Mouse (Mus musculus): ENCODE measurements around the gene Pithd1. TPM values are rescaled to one million over a fixed set of nuclear protein-coding genes. Genes with fewer than 3 reads are reported as not detected.
A peak's percentile ranks its signal among the peaks of the same experiment; 100 is the strongest.

The Pithd1 gene
- polyA plus RNA-seq, 1 experiment = 31.8 TPM

- Histone ChIP-seq H3K4me3 (ENCODE audit: insufficient read depth, low read depth, low read length) (no peak overlapping the region), H3K27me3 (replicated peaks; ENCODE audit: control insufficient read depth, insufficient read depth, low read length) (no peaks in the 10 kb centered on the region), H3K36me3 (ENCODE audit: control insufficient read depth, insufficient read depth, low read length) (no peaks in the 10 kb centered on the region), H3K27ac (ENCODE audit: insufficient read depth, low read depth, low read length) (no peak overlapping the region), H3K4me1 (ENCODE audit: control insufficient read depth, insufficient read depth, low read length) (peaks cover 15% of the 10 kb centered on the region)
- no peak for DNase-seq
- TF ChIP-seq POLR2A (IDR thresholded peaks at IDR 0.05; ENCODE audit: low read depth, low read length) (no peak), CTCF (conservative IDR thresholded peaks at IDR 0.05; ENCODE audit: insufficient read depth, insufficient read length, low read depth, low read length) (no peak)
- 87% methylated on average over 3 of the region's 3 CpGs for WGBS
Observed at GRCm38 (mm10) chr4:135953179-135953578, 33.9 kb downstream of the Pithd1 start.

GRCm38 (mm10) chr4:135951505-135951904 is 35.6 kb downstream of the Pithd1 start:
- TF ChIP-seq POLR2A (IDR thresholded peaks at IDR 0.05; ENCODE audit: low read depth, low read length) = no peak
- peak; percentile 26; the same call in 1 of the 2 replicates for TF ChIP-seq CTCF (conservative IDR thresholded peaks at IDR 0.05; ENCODE audit: insufficient read depth, insufficient read length, low read depth, low read length)
- Histone ChIP-seq H3K27me3 (replicated peaks; ENCODE audit: control insufficient read depth, insufficient read depth, low read length) (no peaks in the 10 kb centered on the region), H3K27ac (ENCODE audit: insufficient read depth, low read depth, low read length) (no peak overlapping the region), H3K4me3 (ENCODE audit: insufficient read depth, low read depth, low read length) (no peak overlapping the region), H3K36me3 (ENCODE audit: control insufficient read depth, insufficient read depth, low read length) (no peaks in the 10 kb centered on the region), H3K4me1 (ENCODE audit: control insufficient read depth, insufficient read depth, low read length) (peaks cover 16% of the 10 kb centered on the region)
- no peak for DNase-seq
- WGBS = 94% methylated on average over 3 of the region's 3 CpGs

GRCm38 (mm10) chr4:135950365-135950764 is 36.7 kb downstream of the Pithd1 start:
- no peak overlapping the region for H3K4me3 ChIP-seq (ENCODE audit: insufficient read depth, low read depth, low read length)
- no peaks in the 10 kb centered on the region for H3K27me3 ChIP-seq (replicated peaks; ENCODE audit: control insufficient read depth, insufficient read depth, low read length)
- H3K36me3 ChIP-seq (ENCODE audit: control insufficient read depth, insufficient read depth, low read length) = no peaks in the 10 kb centered on the region
- TF ChIP-seq CTCF (conservative IDR thresholded peaks at IDR 0.05; ENCODE audit: insufficient read depth, insufficient read length, low read depth, low read length) = no peak
- WGBS = 46% methylated on average over 6 of the region's 6 CpGs
- no peak overlapping the region for H3K27ac ChIP-seq (ENCODE audit: insufficient read depth, low read depth, low read length)
- DNase-seq = no peak
- H3K4me1 ChIP-seq (ENCODE audit: control insufficient read depth, insufficient read depth, low read length) = peaks cover 21% of the 10 kb centered on the region

- Histone ChIP-seq H3K27me3 (replicated peaks; ENCODE audit: control insufficient read depth, insufficient read depth, low read length) (no peaks in the 10 kb centered on the region), H3K27ac (ENCODE audit: insufficient read depth, low read depth, low read length) (no peak overlapping the region), H3K4me3 (ENCODE audit: insufficient read depth, low read depth, low read length) (no peak overlapping the region), H3K36me3 (ENCODE audit: control insufficient read depth, insufficient read depth, low read length) (no peaks in the 10 kb centered on the region), H3K4me1 (ENCODE audit: control insufficient read depth, insufficient read depth, low read length) (peaks cover 21% of the 10 kb centered on the region)
- 34% methylated on average over 6 of the region's 6 CpGs for WGBS
- TF ChIP-seq POLR2A (IDR thresholded peaks at IDR 0.05; ENCODE audit: low read depth, low read length) (no peak), CTCF (conservative IDR thresholded peaks at IDR 0.05; ENCODE audit: insufficient read depth, insufficient read length, low read depth, low read length) (no peak)
- DNase-seq = peak; percentile 36
Observed at GRCm38 (mm10) chr4:135949911-135950310, 37.2 kb downstream of the Pithd1 start.

GRCm38 (mm10) chr4:135949475-135949874 is 37.6 kb downstream of the Pithd1 start:
- no peak overlapping the region for H3K27ac ChIP-seq (ENCODE audit: insufficient read depth, low read depth, low read length)
- DNase-seq = peak; percentile 66
- peaks cover 21% of the 10 kb centered on the region for H3K4me1 ChIP-seq (ENCODE audit: control insufficient read depth, insufficient read depth, low read length)
- no peaks in the 10 kb centered on the region for H3K27me3 ChIP-seq (replicated peaks; ENCODE audit: control insufficient read depth, insufficient read depth, low read length)
- WGBS = 64% methylated on average over 10 of the region's 10 CpGs
- no peak for TF ChIP-seq POLR2A (IDR thresholded peaks at IDR 0.05; ENCODE audit: low read depth, low read length)
- TF ChIP-seq CTCF (conservative IDR thresholded peaks at IDR 0.05; ENCODE audit: insufficient read depth, insufficient read length, low read depth, low read length) = no peak
- no peak overlapping the region for H3K4me3 ChIP-seq (ENCODE audit: insufficient read depth, low read depth, low read length)
- H3K36me3 ChIP-seq (ENCODE audit: control insufficient read depth, insufficient read depth, low read length) = no peaks in the 10 kb centered on the region

GRCm38 (mm10) chr4:135948142-135948541 is 38.9 kb downstream of the Pithd1 start:
- TF ChIP-seq POLR2A (IDR thresholded peaks at IDR 0.05; ENCODE audit: low read depth, low read length) (no peak), CTCF (conservative IDR thresholded peaks at IDR 0.05; ENCODE audit: insufficient read depth, insufficient read length, low read depth, low read length) (no peak)
- 66% methylated on average over 8 of the region's 8 CpGs for WGBS
- no peak for DNase-seq
- Histone ChIP-seq H3K4me3 (ENCODE audit: insufficient read depth, low read depth, low read length) (no peak overlapping the region), H3K4me1 (ENCODE audit: control insufficient read depth, insufficient read depth, low read length) (peaks cover 21% of the 10 kb centered on the region), H3K27ac (ENCODE audit: insufficient read depth, low read depth, low read length) (no peak overlapping the region), H3K36me3 (ENCODE audit: control insufficient read depth, insufficient read depth, low read length) (no peaks in the 10 kb centered on the region), H3K27me3 (replicated peaks; ENCODE audit: control insufficient read depth, insufficient read depth, low read length) (no peaks in the 10 kb centered on the region)

GRCm38 (mm10) chr4:135946659-135947301 is 40.3 kb downstream of the Pithd1 start:
- under 1% methylated on average over 28 of the region's 28 CpGs for WGBS
- H3K4me3 ChIP-seq (ENCODE audit: insufficient read depth, low read depth, low read length) = peak overlapping the region; percentile 87
- H3K36me3 ChIP-seq (ENCODE audit: control insufficient read depth, insufficient read depth, low read length) = no peaks in the 10 kb centered on the region
- TF ChIP-seq POLR2A (IDR thresholded peaks at IDR 0.05; ENCODE audit: low read depth, low read length) (no peak), CTCF (conservative IDR thresholded peaks at IDR 0.05; ENCODE audit: insufficient read depth, insufficient read length, low read depth, low read length) (no peak)
- DNase-seq = peak; percentile 38
- no peaks in the 10 kb centered on the region for H3K27me3 ChIP-seq (replicated peaks; ENCODE audit: control insufficient read depth, insufficient read depth, low read length)
- H3K4me1 ChIP-seq (ENCODE audit: control insufficient read depth, insufficient read depth, low read length) = peaks cover 21% of the 10 kb centered on the region
- H3K27ac ChIP-seq (ENCODE audit: insufficient read depth, low read depth, low read length) = peak overlapping the region; percentile 11
